Mouse (Mus musculus): Measurements from ENCODE around the gene Arf6.

DNA sequence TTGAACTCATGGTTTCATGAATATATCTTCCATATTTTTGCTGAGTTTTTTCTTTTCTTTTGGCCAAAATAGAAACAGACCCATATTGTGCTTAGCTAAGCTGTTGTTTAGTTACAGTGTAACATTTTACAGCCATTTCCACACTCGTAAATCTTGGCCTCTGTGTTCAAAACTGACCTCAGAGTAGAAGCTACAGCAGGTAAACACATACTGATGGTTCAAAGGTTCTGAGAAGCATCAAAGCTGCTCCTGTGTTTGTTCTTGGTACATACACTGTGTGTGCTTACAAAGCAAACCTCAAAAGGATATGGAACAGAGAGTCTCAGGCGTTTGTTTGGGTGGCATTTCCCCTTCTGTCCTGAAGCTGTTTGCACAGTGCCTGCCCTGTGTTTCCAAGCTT is 4.4 kb upstream of the Arf6 start:
- TF ChIP-seq EP300 (IDR thresholded peaks at IDR 0.05; ENCODE audit: low read depth) (no peak), CTCF (IDR thresholded peaks at IDR 0.05; ENCODE audit: low read depth) (no peak)

Measured in liver, postnatal 0 days (tissue).